20 mouse cellular contexts compared by ENCODE assay signal in the genomic region with DNA sequence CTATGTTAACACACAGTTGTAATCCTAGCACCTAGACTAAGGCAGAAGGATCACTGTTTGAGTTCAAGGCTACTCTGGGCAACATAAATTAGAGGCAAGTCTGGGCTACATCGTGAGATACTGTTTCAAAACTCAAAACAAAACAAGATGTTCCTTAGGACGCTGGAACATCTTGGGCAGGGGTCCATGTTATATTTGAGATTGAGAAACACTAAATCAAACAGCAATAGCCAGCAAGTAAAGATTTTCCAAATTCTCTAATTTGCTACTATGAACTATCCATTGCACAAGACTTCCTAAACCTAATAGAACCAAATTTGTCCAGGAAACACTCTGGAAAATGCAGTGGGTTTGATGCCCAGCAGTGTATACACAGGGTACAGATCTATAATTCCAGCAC. TPM values are rescaled to one million over a fixed set of nuclear protein-coding genes. Genes with fewer than 3 reads are reported as not detected.
DNase-seq lines count a peak whose midpoint lies in the region; ATAC-seq and TF ChIP-seq lines count a peak whose summit lies in the region.
"Had no signal": no experiment of that assay in that cellular context is flagged by ENCODE, and none has a peak within 500 bp of the region (broad histone marks: within the 10 kb centered on the region; RNA-seq: fewer than 3 reads in every experiment).

No protein-coding gene starts in this region.

- H3K4me3 ChIP-seq in heart, embryonic 13.5 days = no peak overlapping the region
- no peak overlapping the region for H3K4me3 ChIP-seq in heart, embryonic 11.5 days (ENCODE audit: low read depth, low read length)
- no peak overlapping the region for H3K4me3 ChIP-seq in lung, embryonic 15.5 days
- H3K4me3 ChIP-seq in E14TG2a.4 (replicated peaks; ENCODE audit: low read length) = peak overlapping the region; percentile 99
- peak overlapping the region; percentile 25; the same call in 1 of the 2 replicates for H3K4me3 ChIP-seq in bone marrow macrophage, adult 2 months (ENCODE audit: insufficient read depth, low read length)

- peaks cover 32% of the 10 kb centered on the region for H3K36me3 ChIP-seq in heart, embryonic 13.5 days
- peaks cover 4% of the 10 kb centered on the region; the same call in 1 of the 2 replicates for H3K36me3 ChIP-seq in heart, embryonic 11.5 days (ENCODE audit: control insufficient read depth, insufficient read depth, low read length)
- H3K36me3 ChIP-seq in lung, embryonic 15.5 days = peaks cover 25% of the 10 kb centered on the region
- peaks cover 47% of the 10 kb centered on the region for H3K36me3 ChIP-seq in E14TG2a.4 (ENCODE audit: insufficient read depth, low read length)

- DNase-seq in lung, postnatal 36 days = no peak
- DNase-seq in retina, embryonic 14.5 days (ENCODE audit: low spot score) = no peak
- no peak for DNase-seq in adrenal gland, postnatal 36 days
- DNase-seq: adrenal gland, postnatal 10 days; cerebellum, adult 18-20 months; cerebellum, postnatal 25 days; embryo, embryonic 11 days; gastrocnemius, adult 2 months; heart, postnatal 36 days; lung, adult 2 months had no signal

- no peak overlapping the region for H3K27ac ChIP-seq in heart, embryonic 13.5 days (replicated peaks)
- no peak overlapping the region for H3K27ac ChIP-seq in heart, embryonic 11.5 days (ENCODE audit: low read depth, low read length)
- H3K27ac ChIP-seq in lung, embryonic 15.5 days = no peak overlapping the region
- H3K27ac ChIP-seq in bone marrow macrophage, adult 2 months (ENCODE audit: insufficient read depth, low read depth, low read length) = no peak overlapping the region
- H3K27ac ChIP-seq: forebrain, embryonic 12.5 days; gastrocnemius, adult 2 months; kidney, postnatal 0 days had no signal

- H3K9ac ChIP-seq in heart, embryonic 13.5 days = no peak overlapping the region
- H3K9ac ChIP-seq in heart, embryonic 11.5 days (ENCODE audit: low read depth, low read length) = no peak overlapping the region
- no peak overlapping the region for H3K9ac ChIP-seq in lung, embryonic 15.5 days
- H3K9ac ChIP-seq: forebrain, embryonic 12.5 days had no signal

- peaks cover 24% of the 10 kb centered on the region for H3K4me1 ChIP-seq in heart, embryonic 13.5 days
- peaks cover 10% of the 10 kb centered on the region for H3K4me1 ChIP-seq in heart, embryonic 11.5 days (ENCODE audit: control insufficient read depth, insufficient read depth, low read length)
- peaks cover 16% of the 10 kb centered on the region for H3K4me1 ChIP-seq in lung, embryonic 15.5 days
- peaks cover 31% of the 10 kb centered on the region for H3K4me1 ChIP-seq in E14TG2a.4 (replicated peaks; ENCODE audit: low read depth, low read length)
- peaks cover 13% of the 10 kb centered on the region for H3K4me1 ChIP-seq in bone marrow macrophage, adult 2 months (ENCODE audit: control insufficient read depth, insufficient read depth, low read length)

- no peak for ATAC-seq in heart, embryonic 13.5 days (ENCODE audit: extremely low read depth, insufficient number of reproducible peaks, low FRiP score, low TSS enrichment)
- no peak for ATAC-seq in heart, embryonic 11.5 days (replicated peaks; ENCODE audit: insufficient number of reproducible peaks, low FRiP score, low TSS enrichment)
- no peak for ATAC-seq in lung, embryonic 15.5 days (ENCODE audit: borderline replicate concordance, extremely low read depth, low FRiP score, low TSS enrichment)
- ATAC-seq: hindbrain, embryonic 16.5 days; intestine, postnatal 0 days; Patski had no signal

- TF ChIP-seq CTCF in E14TG2a.4 (conservative IDR thresholded peaks at IDR 0.05; ENCODE audit: low read length) = no peak
- TF ChIP-seq CTCF in bone marrow macrophage, adult 2 months (IDR thresholded peaks at IDR 0.05; ENCODE audit: low read depth, low read length) = no peak

- no peaks in the 10 kb centered on the region for H3K9me3 ChIP-seq in heart, embryonic 13.5 days
- H3K9me3 ChIP-seq in heart, embryonic 11.5 days (replicated peaks; ENCODE audit: control insufficient read depth, low read length) = no peaks in the 10 kb centered on the region
- H3K9me3 ChIP-seq in lung, embryonic 15.5 days = no peaks in the 10 kb centered on the region
- no peaks in the 10 kb centered on the region for H3K9me3 ChIP-seq in E14TG2a.4 (ENCODE audit: low read length)
- H3K9me3 ChIP-seq: forebrain, embryonic 12.5 days had no signal

- no peaks in the 10 kb centered on the region for H3K27me3 ChIP-seq in heart, embryonic 13.5 days (replicated peaks)
- H3K27me3 ChIP-seq in heart, embryonic 11.5 days (ENCODE audit: control insufficient read depth, insufficient read depth, low read length) = no peaks in the 10 kb centered on the region
- no peaks in the 10 kb centered on the region for H3K27me3 ChIP-seq in lung, embryonic 15.5 days
- H3K27me3 ChIP-seq in E14TG2a.4 (ENCODE audit: insufficient read depth, low read length) = no peaks in the 10 kb centered on the region
- H3K27me3 ChIP-seq: forebrain, embryonic 12.5 days; Patski had no signal

- 0 out of 2 replicates have a peak overlapping the region, but pooled peaks have one; percentile 92 for H3K4me2 ChIP-seq in heart, embryonic 13.5 days
- H3K4me2 ChIP-seq in heart, embryonic 11.5 days = no peak overlapping the region
- H3K4me2 ChIP-seq in lung, embryonic 15.5 days = peak overlapping the region; percentile 87; the same call in 1 of the 2 replicates

- no peak for TF ChIP-seq POLR2A in bone marrow macrophage, adult 2 months (IDR thresholded peaks at IDR 0.05; ENCODE audit: borderline replicate concordance, low read depth, low read length)

- WGBS in heart, embryonic 13.5 days = 74% methylated on average over 2 of the region's 2 CpGs
- 85% methylated on average over 2 of the region's 2 CpGs for WGBS in heart, embryonic 11.5 days (ENCODE audit: insufficient replicate concordance)
- 73% methylated on average over 2 of the region's 2 CpGs for WGBS in lung, embryonic 15.5 days

RNA-seq across cellular contexts. Expression of gene Pum3, which starts 1.8 kb away (rescaled TPM):
- polyA plus RNA-seq in heart, embryonic 13.5 days (2015; fragmentation: Nextera tagmentation; extraction: Ambion mirVana) = 41.2 and 42.2 TPM in 2 replicates
- polyA plus RNA-seq in heart, embryonic 11.5 days (2014; fragmentation: Nextera tagmentation; extraction: Ambion mirVana) = 65.1 and 66.5 TPM in 2 replicates
- 62.7 and 67.0 TPM in 2 replicates for polyA plus RNA-seq in lung, embryonic 15.5 days (2015; fragmentation: Nextera tagmentation; extraction: Ambion mirVana)
- 39.6 and 50.2 TPM in 2 replicates for polyA plus RNA-seq in bone marrow macrophage, adult 2 months (2012; ENCODE audit: insufficient read depth, insufficient read length, missing spikeins)
- 100 to 1,000 TPM in 1 of 2 experiments, 10 to 100 TPM in 1; 100.0 to 130 TPM for total RNA-seq in adrenal gland, postnatal 36 days (2021)

Comparison
In these comparisons a context has a peak if more than half of its experiments do, and no peak if none do; other contexts are left out.
1. H3K4me3 ChIP-seq: peak in E14TG2a.4 (single experiment) and bone marrow macrophage, adult 2 months (single experiment); none in heart, embryonic 13.5 days (single experiment), heart, embryonic 11.5 days (single experiment) and lung, embryonic 15.5 days (single experiment).